In genomic region chr5:7607517-7607916, GRCm38 (mm10) we compare ENCODE assay signal across 33 mouse cellular contexts.
"Had no signal": no experiment of that assay in that cellular context is flagged by ENCODE, and none has a peak within 500 bp of the region (broad histone marks: within the 10 kb centered on the region; RNA-seq: fewer than 3 reads in every experiment).

No protein-coding gene starts in this region.

- H3K4me2 ChIP-seq: heart, embryonic 13.5 days; heart, embryonic 15.5 days; hindbrain, embryonic 12.5 days; hindbrain, embryonic 13.5 days; hindbrain, embryonic 14.5 days; hindbrain, embryonic 15.5 days; intestine, embryonic 15.5 days; kidney, embryonic 15.5 days had no signal

- H3K9me3 ChIP-seq: heart, embryonic 13.5 days; heart, embryonic 15.5 days; hindbrain, embryonic 10.5 days; hindbrain, embryonic 12.5 days; hindbrain, embryonic 13.5 days; hindbrain, embryonic 15.5 days; intestine, embryonic 15.5 days; kidney, embryonic 15.5 days had no signal

- H3K36me3 ChIP-seq: heart, embryonic 13.5 days; heart, embryonic 15.5 days; hindbrain, embryonic 10.5 days; hindbrain, embryonic 12.5 days; hindbrain, embryonic 13.5 days; hindbrain, embryonic 15.5 days; intestine, embryonic 15.5 days; kidney, embryonic 15.5 days had no signal

- H3K4me3 ChIP-seq: heart, embryonic 13.5 days; heart, embryonic 15.5 days; hindbrain, embryonic 10.5 days; hindbrain, embryonic 12.5 days; hindbrain, embryonic 13.5 days; hindbrain, embryonic 15.5 days; intestine, embryonic 15.5 days; kidney, embryonic 15.5 days; layer of hippocampus, adult 2 months; left cerebral cortex, adult 2 months had no signal

- DNase-seq: heart, postnatal 10 days; heart, postnatal 14 days; heart, postnatal 36 days; heart, postnatal 4 days; kidney, adult 11 months; kidney, adult 18-20 months; kidney, adult 2 months; kidney, adult 8-10 months; kidney, adult 9 months; kidney, postnatal 10 days; kidney, postnatal 14 days; kidney, postnatal 25 days; kidney, postnatal 36 days; kidney, postnatal 4 days; layer of hippocampus, adult 9-11 months; layer of hippocampus, postnatal 36 days had no signal

- ATAC-seq: hindbrain, embryonic 16.5 days; hindbrain, postnatal 0 days; inflammation-experienced regulatory T-cells, adult 6 months; intestine, embryonic 15.5 days; intestine, embryonic 16.5 days; intestine, postnatal 0 days had no signal

- H3K9ac ChIP-seq: heart, embryonic 13.5 days; heart, embryonic 15.5 days; hindbrain, embryonic 12.5 days; hindbrain, embryonic 13.5 days; hindbrain, embryonic 14.5 days; hindbrain, embryonic 15.5 days; intestine, embryonic 15.5 days; kidney, embryonic 15.5 days had no signal

- H3K27ac ChIP-seq: heart, embryonic 13.5 days; heart, embryonic 15.5 days; hindbrain, embryonic 10.5 days; hindbrain, embryonic 12.5 days; hindbrain, embryonic 13.5 days; hindbrain, embryonic 14.5 days; hindbrain, embryonic 15.5 days; hindbrain, postnatal 0 days; intestine, embryonic 15.5 days; kidney, embryonic 15.5 days; kidney, postnatal 0 days; layer of hippocampus, adult 2 months; left cerebral cortex, adult 2 months had no signal

- H3K4me1 ChIP-seq: heart, embryonic 13.5 days; heart, embryonic 15.5 days; hindbrain, embryonic 10.5 days; hindbrain, embryonic 12.5 days; hindbrain, embryonic 13.5 days; hindbrain, embryonic 15.5 days; intestine, embryonic 15.5 days; kidney, embryonic 15.5 days had no signal

- H3K27me3 ChIP-seq: heart, embryonic 13.5 days; heart, embryonic 15.5 days; hindbrain, embryonic 12.5 days; hindbrain, embryonic 13.5 days; hindbrain, embryonic 15.5 days; intestine, embryonic 15.5 days; kidney, embryonic 15.5 days had no signal
